Mouse (Mus musculus): ENCODE measurements around the gene Map2k7.

Gene Map2k7

DNA sequence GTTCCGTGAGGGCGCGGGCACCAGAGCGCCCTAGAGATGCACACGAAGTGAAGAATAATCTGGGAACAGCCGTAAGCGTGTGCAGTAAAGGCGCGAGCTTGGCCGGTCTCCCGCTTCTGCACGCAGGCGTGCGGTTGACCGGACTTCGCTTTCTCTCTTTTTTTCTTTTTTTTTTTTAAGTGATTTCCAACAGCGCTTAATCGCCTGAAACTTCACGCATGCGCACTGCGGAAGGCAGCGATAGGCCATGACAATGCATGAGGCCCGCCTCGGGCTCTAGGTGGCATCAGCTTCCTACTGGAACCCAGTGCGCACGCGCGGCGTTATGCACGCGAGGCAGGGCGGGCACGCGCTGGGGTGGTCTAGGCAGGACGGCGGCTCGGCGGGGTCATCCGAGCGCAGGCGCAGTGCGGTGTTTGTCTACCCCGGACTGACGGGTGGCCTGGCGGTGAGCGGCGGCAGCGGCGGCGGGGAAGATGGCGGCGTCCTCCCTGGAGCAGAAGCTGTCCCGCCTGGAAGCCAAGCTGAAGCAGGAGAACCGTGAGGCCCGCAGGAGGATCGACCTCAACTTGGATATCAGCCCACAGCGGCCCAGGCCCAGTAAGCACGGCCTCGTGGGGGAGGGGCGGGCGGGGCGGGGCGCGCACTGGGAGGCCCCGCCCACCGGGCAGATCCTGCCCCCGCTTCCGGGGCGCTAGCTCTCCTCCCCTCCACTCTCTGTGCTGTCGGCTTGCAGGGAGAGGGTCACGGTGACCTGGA, at the start of gene Map2k7, which contains the start of gene Gm49320:
Map2k7 (plus strand) TSS at position 307 of the 759 bp plus-strand sequence.
Gm49320 (plus strand) TSS at position 432 of the 759 bp plus-strand sequence.
- DNase-seq (ENCODE audit: low spot score), result peak; percentile 97

DNA sequence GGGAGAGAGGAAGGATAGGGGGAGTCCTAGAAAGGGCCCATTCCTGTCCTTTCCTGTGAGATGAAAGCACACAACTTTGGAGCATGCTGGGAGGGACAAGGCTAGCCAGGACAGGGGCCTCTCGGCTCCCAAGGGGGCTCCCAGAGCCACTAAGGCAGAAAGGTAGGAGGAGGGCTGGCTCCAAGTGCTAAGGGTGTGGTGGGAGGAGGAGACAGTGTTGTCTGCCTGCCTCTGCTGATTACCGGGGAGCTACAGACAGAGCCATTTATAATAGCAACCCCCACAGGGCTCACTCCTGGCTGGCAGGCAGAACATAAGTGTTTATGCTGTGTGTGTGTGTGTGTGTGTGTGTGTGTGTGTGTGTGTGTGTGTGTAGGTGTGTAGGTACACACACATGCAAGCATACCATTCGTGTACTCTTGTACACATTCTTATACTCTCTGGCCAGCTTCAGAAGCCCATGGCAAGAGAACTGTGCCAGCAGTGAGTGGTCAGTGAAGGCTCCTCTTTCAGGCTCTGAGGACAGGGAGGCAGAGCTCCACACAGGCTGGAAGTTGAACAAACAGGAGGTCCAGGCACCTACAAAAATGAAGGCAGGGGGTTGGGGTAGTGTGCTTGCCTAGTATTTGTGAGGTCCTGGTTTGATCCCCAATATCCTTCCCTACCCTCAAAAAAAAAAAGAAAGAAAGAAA, 49.4 kb upstream of the Map2k7 start:
- peak; percentile 33 for DNase-seq (ENCODE audit: low spot score)

DNA sequence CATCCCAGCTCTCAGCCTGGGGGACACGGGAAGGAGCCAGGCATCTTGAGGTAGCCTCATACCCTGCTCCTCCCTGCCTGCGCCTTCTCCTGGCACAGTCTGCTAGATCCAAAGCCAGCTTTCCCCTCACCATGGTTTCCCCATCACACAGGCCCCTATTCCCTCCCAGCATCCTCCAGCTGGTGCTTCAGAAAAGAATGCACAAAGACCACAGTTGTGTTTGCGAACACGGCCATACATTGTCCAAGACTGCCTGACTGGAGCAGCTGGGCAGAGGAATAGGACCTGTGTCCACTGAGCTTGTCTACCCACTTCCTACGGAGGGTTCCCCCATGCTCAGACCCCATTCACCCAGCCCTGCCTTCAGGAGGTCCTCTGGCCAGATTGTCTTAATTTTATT, 46.2 kb upstream of the Map2k7 start:
- DNase-seq (ENCODE audit: low spot score), result no peak

DNA sequence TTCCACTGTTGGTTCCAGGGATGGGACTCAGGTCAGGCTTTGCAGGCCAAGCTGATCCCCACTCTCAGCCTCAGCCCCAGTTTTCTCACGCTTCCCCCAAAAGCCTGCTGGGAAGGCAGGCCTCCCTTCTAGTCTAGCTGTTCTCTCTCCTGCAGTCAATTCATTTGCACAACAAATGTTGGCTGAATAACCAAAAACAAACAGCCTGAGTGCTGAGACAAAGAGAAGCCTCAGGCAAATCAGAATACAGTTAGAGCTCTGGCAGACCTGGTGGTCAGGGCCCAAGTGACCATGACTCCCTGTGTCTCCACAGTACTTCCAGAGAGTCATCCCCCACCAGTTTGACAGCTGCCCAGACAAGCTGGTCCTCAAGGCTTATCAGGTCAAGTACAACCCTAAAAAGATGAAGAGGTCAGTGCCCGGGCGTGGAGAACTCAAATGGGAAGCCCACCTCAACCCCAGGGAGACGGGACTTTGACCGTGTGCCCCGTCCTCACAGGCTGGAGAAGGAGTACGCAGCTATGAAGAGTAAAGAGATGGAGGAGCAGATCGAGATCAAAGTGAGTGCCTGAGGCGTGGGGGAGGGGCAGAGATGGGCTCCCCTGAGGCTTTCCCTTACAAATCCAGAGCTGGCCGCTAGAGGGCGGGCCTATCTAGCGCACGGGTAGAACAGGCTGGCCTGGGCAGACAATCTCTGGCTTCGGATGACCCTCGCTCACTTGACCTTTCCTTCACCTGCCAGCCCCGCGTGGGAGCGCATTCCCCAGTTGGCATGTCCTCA, 45.5 kb upstream of the Map2k7 start:
- peak; percentile 69 for DNase-seq (ENCODE audit: low spot score)

DNA sequence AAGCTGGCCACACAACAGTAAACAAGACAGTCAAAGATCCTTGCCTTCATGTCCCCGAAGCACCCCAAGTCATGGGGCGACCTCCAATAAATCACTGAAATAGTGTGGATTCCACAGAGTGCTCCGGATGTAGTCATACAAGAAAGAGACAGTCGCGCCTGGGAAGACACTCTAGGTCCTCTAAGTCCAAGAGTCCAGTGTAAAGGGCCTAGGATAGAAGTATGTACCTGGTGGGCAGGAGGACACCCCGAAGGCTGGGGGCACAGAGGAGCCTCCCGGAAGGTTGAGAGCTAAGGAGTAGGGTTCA, 45.0 kb upstream of the Map2k7 start:
- DNase-seq (ENCODE audit: low spot score), result no peak

- DNase-seq (ENCODE audit: low spot score), result no peak
Measured at GRCm38 (mm10) chr8:4201321-4201720, 37.2 kb upstream of the Map2k7 start.

GRCm38 (mm10) chr8:4205246-4206123, 33.1 kb upstream of the Map2k7 start:
- no peak for DNase-seq (ENCODE audit: low spot score)

- no peak for DNase-seq (ENCODE audit: low spot score)
Measured at GRCm38 (mm10) chr8:4206182-4207015, 32.1 kb upstream of the Map2k7 start.

DNA sequence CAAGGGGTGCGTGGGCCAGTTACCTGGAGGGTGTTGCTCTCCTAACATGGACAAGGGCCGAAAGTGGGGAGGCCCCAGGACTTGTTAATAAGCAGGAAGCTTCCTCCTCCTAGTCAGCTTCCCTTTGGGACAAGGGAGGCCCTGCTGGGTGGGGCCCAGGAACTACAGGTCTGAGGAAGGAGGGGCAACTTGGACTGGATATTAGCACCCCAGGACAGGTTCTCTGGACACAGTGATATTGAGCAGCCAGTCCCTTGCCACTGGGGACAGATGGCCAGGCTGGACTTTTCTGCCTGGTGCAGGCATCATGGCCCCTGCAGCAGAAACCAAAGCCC, 31.6 kb upstream of the Map2k7 start:
- no peak for DNase-seq (ENCODE audit: low spot score)

DNA sequence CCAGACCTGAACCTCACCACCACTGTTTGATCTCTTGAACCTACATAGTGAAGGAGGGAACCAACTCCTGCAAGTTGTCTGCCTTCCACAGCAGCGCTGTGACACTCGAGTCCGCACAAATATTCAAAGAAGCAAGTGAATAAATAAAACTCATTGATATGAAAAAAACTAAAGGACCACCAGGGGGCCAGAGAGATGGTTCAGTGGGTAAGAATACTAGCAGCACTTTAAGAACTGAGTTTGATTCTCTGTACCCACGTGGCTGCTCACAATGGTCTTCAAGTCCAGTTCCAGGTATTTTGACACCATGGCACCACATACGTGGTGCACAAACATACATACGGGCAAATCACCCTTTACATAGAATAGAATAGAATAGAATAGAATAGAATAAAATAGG, 27.4 kb upstream of the Map2k7 start:
- DNase-seq (ENCODE audit: low spot score), result no peak

DNA sequence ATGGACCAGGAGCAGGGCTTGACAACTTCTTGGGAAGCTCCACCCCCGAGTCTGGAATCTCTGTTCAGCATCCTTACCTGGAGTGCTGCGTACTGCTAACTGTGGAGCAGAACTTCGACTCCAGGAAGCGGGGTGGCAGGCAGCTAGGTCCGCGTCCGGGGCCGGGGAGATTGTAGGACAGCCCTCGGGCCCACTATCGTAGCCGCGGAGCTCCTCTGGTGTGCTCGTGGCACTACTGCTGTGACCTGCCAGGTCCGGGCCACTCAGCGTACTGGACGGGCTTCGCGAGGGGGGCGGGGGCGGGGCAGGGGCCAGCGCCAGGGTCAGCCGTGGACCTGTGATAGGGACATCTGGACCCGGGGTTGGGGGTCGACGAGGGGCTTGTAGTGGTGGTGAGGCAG, 25.7 kb upstream of the Map2k7 start:
- DNase-seq (ENCODE audit: low spot score), result no peak

- no peak for DNase-seq (ENCODE audit: low spot score)
Measured at GRCm38 (mm10) chr8:4213210-4214005, 25.1 kb upstream of the Map2k7 start.

DNA sequence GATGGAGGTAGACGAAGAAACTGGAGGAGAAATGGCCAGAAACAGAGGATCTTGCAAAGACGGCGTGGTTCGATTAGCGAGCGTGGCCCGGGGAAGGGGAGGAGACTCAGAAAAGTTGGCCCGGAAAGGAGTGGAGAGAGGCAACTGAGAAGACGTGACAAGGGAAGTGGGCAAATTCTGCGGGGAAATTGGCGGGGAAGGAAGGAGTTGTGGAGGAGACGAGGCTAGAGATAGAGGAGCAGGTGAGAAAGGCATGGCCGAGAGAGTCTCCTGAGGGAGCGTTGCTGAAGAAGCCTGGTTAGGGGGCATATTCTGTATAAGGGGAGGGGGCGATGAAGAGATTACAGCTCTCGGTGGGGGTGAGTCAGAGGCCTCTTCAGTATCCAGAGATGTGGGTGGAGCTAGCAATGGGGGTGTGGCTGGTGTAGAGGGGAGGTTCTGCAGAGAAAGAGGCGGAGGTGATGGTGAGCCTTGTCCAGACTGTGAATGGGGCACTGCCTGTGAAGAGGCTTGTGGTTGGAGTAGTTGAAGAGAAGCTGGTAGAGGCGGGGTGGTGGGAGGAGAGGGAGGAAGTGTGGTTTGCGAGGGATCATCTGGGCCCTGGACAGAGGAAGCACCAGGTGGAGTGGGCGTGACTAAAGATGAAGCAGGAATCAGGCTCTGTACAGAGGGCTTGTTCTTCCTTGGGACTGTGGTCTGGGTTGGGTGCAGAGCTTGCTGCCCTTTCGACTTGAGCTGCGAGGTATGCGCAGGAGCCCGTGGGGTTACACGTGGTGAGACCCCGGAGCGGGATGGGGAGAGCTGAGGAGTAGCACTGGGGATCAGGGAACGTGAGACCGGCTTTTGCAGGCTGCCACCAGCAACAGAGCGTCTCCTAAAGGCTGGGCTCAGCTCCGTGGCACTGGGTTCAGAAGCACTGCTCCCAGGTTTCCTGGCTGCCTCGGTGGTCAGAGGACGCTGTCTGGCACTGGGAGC, 24.2 kb upstream of the Map2k7 start:
- DNase-seq (ENCODE audit: low spot score), result peak; percentile 11

- DNase-seq (ENCODE audit: low spot score), result no peak
Measured at GRCm38 (mm10) chr8:4216296-4216695, 22.2 kb upstream of the Map2k7 start.

DNA sequence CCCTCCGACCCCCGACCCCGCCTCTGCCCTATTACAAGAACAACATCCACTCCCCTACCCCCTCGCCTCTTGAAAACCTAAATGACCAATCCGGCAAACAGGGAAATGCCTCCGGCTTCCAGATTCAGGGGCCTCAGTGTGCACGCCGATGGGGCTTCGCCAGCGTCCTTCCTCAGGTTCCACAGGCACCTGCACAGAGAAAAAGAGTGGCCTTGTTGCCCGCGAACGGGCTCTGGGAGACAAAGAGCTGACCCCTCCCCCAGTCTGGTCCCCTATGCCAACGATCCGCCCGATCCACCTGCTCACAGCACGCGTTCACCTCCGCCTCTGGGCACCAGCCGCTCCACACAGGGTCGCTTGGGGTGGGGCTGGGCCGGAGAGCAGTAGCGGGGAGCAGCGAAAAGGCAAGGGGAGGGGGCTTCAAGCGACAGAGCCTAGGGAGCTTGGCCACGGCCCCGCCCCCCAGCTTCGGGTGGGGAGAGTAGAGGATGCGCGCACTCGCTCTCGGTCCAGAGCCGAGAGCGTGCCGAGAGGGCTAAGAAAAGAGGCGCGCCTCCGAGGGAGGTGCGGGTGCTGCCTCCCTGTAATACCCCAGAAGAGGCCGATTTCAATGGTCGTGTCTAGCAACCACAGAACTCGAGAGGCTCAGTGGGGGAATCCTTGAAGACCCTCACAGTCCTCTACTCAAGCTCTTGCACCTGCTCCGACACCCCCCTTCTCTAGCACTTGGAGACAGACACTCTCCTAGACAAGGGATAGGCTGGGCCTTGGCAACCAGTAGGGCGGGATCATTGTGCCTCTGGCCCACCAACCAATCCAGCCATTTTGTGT, 21.5 kb upstream of the Map2k7 start, which contains the start of gene Prr36:
Prr36 (minus strand) TSS at position 669 of the 831 bp plus-strand sequence.
- no peak for DNase-seq (ENCODE audit: low spot score)

DNA sequence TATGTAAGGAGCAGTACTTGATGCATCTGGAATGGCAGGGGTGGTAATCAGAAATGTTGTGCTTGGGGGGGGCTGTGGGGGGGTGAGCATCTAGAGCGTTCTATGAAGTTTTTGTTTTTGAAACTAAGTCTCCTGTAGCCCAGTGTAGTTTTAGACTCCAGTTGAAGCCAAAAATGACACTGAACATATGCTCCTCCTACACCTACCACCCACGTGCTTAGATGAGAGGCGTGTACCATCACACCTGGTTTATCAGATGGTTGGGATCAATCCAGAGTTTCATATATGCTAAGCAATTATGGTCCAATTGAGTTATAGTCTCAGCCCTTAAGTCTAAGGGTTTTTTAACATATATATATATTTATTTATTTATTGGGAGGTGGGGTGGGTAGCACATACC, 18.9 kb upstream of the Map2k7 start:
- no peak for DNase-seq (ENCODE audit: low spot score)

- DNase-seq (ENCODE audit: low spot score), result no peak
Measured at GRCm38 (mm10) chr8:4222059-4222458, 16.5 kb upstream of the Map2k7 start.

DNA sequence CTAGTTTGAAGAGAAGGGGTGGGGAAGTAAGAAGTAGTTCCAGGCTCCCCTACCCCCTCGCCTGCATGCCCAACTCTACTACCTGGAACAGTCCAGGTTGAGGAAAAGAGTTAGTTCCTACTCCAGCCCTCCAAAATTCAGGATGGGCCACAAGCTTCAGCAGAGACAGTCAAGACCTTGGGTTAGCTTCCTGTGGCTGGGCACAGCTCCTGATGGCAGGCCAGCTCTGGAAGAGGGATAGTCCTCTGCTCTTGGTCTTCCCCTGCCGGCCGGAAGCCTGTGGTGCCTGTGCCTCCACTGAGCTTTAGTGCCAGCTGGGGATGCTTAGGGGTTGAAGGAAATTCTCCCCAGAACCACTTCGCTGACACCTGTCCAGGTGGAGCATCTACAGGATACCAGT, 12.2 kb upstream of the Map2k7 start:
- DNase-seq (ENCODE audit: low spot score), result no peak
